Mouse (Mus musculus): ENCODE measurements at regions not wholly inside any gene's neighbourhood (a gene's known extent, or its start where the extent isn't known, plus 50 kb on each side); places are given as distances from the start of the nearest gene placed in this dataset.
"Not testable (repeated sequence)": the region's sequence is repeated elsewhere in the genome, so short reads cannot be mapped to it uniquely, and the experiment has no call there.

- DNase-seq = no peak
- intact Hi-C loops (cut with DNase I) = no loop called here
These were observed 389.1 kb upstream of the Klhl29 start for GRCm38 (mm10) chr12:5764445-5765170.

- intact Hi-C loops (cut with DNase I) = no loop called here
- no peak for DNase-seq
These were observed 388.5 kb upstream of the Klhl29 start for GRCm38 (mm10) chr12:5764026-5764425.

- intact Hi-C loops (cut with DNase I) = no loop called here
These were observed 386.9 kb upstream of the Klhl29 start for GRCm38 (mm10) chr12:5762306-5762927.

GRCm38 (mm10) chr12:5759485-5759884 lies 384.0 kb upstream of the Klhl29 start:
- DNase-seq = no peak
- intact Hi-C loops (cut with DNase I) = no loop called here

More at GRCm38 (mm10) chr12:5762306-5762927, 386.9 kb upstream of the Klhl29 start:
- DNase-seq = peak; percentile 29 to 42

- no peak for DNase-seq
- intact Hi-C loops (cut with DNase I) = no loop called here
These were observed 382.3 kb upstream of the Klhl29 start for GRCm38 (mm10) chr12:5757766-5758165.

- no peak for DNase-seq
- intact Hi-C loops (cut with DNase I) = no loop called here
These were observed 381.9 kb upstream of the Klhl29 start for GRCm38 (mm10) chr12:5757361-5757760.

- intact Hi-C loops (cut with DNase I) = no loop called here
- DNase-seq = no peak
These were observed 378.3 kb upstream of the Klhl29 start for GRCm38 (mm10) chr12:5753831-5754230.

GRCm38 (mm10) chr12:5744086-5744709 lies 368.7 kb upstream of the Klhl29 start:
- no peak for DNase-seq
- intact Hi-C loops (cut with DNase I) = no loop called here

- no peak for DNase-seq
- intact Hi-C loops (cut with DNase I) = no loop called here
These were observed 360.6 kb upstream of the Klhl29 start for GRCm38 (mm10) chr12:5736066-5736465.

- no peak for DNase-seq
- intact Hi-C loops (cut with DNase I) = no loop called here
These were observed 359.4 kb upstream of the Klhl29 start for GRCm38 (mm10) chr12:5734902-5735301.

- intact Hi-C loops (cut with DNase I) = no loop called here
- DNase-seq = no peak
These were observed 347.6 kb upstream of the Klhl29 start for GRCm38 (mm10) chr12:5723113-5723512.

- peak in 1 of 2 experiments; percentile 31 for DNase-seq
- intact Hi-C loops (cut with DNase I) = not testable (repeated sequence)
These were observed 342.0 kb upstream of the Klhl29 start for GRCm38 (mm10) chr12:5717527-5717926.

GRCm38 (mm10) chr12:5698778-5699454 lies 323.4 kb upstream of the Klhl29 start:
- intact Hi-C loops (cut with DNase I) = no loop called here
- no peak for DNase-seq

GRCm38 (mm10) chr12:5682182-5682581 lies 306.7 kb upstream of the Klhl29 start:
- intact Hi-C loops (cut with DNase I) = no loop called here

GRCm38 (mm10) chr12:5678126-5678525 lies 302.6 kb upstream of the Klhl29 start:
- DNase-seq; intact Hi-C loops (cut with DNase I): not testable (repeated sequence)

More at GRCm38 (mm10) chr12:5682182-5682581, 306.7 kb upstream of the Klhl29 start:
- DNase-seq = no peak

GRCm38 (mm10) chr12:5668486-5668885 lies 293.0 kb upstream of the Klhl29 start:
- peak in 1 of 2 experiments; percentile 2 for DNase-seq

GRCm38 (mm10) chr12:5637571-5638275 lies 262.2 kb upstream of the Klhl29 start:
- intact Hi-C loops (cut with DNase I) = no loop called here

More at GRCm38 (mm10) chr12:5668486-5668885, 293.0 kb upstream of the Klhl29 start:
- intact Hi-C loops (cut with DNase I) = no loop called here

GRCm38 (mm10) chr12:5633971-5634370 lies 258.5 kb upstream of the Klhl29 start:
- intact Hi-C loops (cut with DNase I) = no loop called here
- DNase-seq = no peak

More at GRCm38 (mm10) chr12:5637571-5638275, 262.2 kb upstream of the Klhl29 start:
- no peak for DNase-seq

GRCm38 (mm10) chr12:5601084-5601654 lies 225.7 kb upstream of the Klhl29 start:
- no peak for DNase-seq
- intact Hi-C loops (cut with DNase I) = no loop called here

GRCm38 (mm10) chr12:5599426-5599825 lies 223.9 kb upstream of the Klhl29 start:
- intact Hi-C loops (cut with DNase I) = no loop called here
- peak in 1 of 2 experiments; percentile 5 for DNase-seq
